Mouse (Mus musculus) hindbrain, embryonic 11.5 days (tissue): ENCODE measurements at regions not wholly inside any gene's neighbourhood (a gene's known extent, or its start where the extent isn't known, plus 50 kb on each side); places are given as distances from the start of the nearest gene placed in this dataset.

Experiments used
- ATAC-seq: fragments of 200-750 bp; cut with Nextera tagmentation; 2 replicates; pipeline ENCODE4 v1.8.0; 2017; ENCODE audit warnings: mild to moderate bottlenecking, moderate TSS enrichment, moderate library complexity; ENCODE audit not compliant: low FRiP score
- DNase-seq: peaks from one replicate; pipeline ENCODE4 v3.0.0-alpha.2; 2015; ENCODE audit warnings: low spot score
- H3K27ac ChIP-seq: fragments of 300-500 bp; sonication (generic); 2 replicates; pipeline ENCODE4 v1.5.1; 2014; ENCODE audit warnings: mild to moderate bottlenecking, low read depth, low read length
- H3K27me3 ChIP-seq: fragments of 300-500 bp; sonication (generic); 2 replicates; pipeline ENCODE4 v1.6.1; 2014; ENCODE audit warnings: mild to moderate bottlenecking, low read length, moderate library complexity, mixed read lengths; ENCODE audit not compliant: control insufficient read depth, insufficient read depth
- H3K36me3 ChIP-seq: fragments of 300-500 bp; sonication (generic); 2 replicates; pipeline ENCODE4 v1.6.1; 2014; ENCODE audit warnings: mild to moderate bottlenecking, low read length, moderate library complexity, mixed read lengths; ENCODE audit not compliant: control insufficient read depth, insufficient read depth
- H3K4me1 ChIP-seq: fragments of 300-500 bp; sonication (generic); replicated peaks from 2 replicates; pipeline ENCODE4 v1.6.1; 2014; ENCODE audit warnings: low read length, mixed read lengths; ENCODE audit not compliant: control insufficient read depth, insufficient read depth
- H3K4me2 ChIP-seq: fragments of 300-500 bp; sonication (generic); replicated peaks from 2 replicates; pipeline ENCODE4 v1.6.1; 2014; ENCODE audit warnings: mild to moderate bottlenecking, low read depth, low read length
- H3K4me3 ChIP-seq: fragments of 300-500 bp; sonication (generic); 2 replicates; pipeline ENCODE4 v1.5.1; 2014; ENCODE audit warnings: low read depth, low read length
- H3K9ac ChIP-seq: fragments of 300-500 bp; sonication (generic); 2 replicates; pipeline ENCODE4 v1.6.1; 2014; ENCODE audit warnings: low read depth, low read length
- H3K9me3 ChIP-seq: fragments of 300-500 bp; sonication (generic); 2 replicates; pipeline ENCODE4 v1.6.1; 2016; ENCODE audit warnings: low read length; ENCODE audit not compliant: control insufficient read depth
- WGBS: fragments of 180-500 bp; shearing (Covaris S2); extraction: QIAGEN DNeasy Blood & Tissue Kit; methylation state at CpG from one replicate; pipeline ENCODE4 v1.1.7; 2014; 5-methylcytosine and 5-hydroxymethylcytosine counted together

DNA sequence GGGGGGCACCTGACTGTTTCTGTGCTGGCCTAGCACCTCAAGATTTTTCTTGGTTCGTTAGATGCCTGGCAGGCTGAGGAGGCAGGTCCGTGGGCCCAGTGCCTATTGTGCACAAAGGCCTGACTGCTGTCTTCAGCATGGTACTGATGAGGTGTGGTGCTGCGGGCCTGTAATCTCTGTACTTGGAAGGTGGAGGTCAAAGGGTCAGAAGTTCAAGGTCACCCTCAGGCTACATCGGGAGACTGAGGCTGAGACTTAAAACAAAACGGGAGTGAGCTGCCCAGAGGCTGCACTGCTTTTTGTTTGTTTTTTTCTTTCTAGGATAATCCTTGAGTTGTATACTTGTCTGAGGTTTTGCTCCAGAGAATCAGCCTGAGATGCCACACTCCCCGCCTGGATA, 234.4 kb downstream of the Sipa1l2 start:
- Histone ChIP-seq H3K9me3 (no peaks in the 10 kb centered on the region), H3K4me2 (no peak overlapping the region), H3K9ac (no peak overlapping the region), H3K27me3 (peaks cover 8% of the 10 kb centered on the region; the same call in 1 of the 2 replicates), H3K4me3 (no peak overlapping the region), H3K27ac (no peak overlapping the region), H3K36me3 (no peaks in the 10 kb centered on the region), H3K4me1 (peaks cover 11% of the 10 kb centered on the region; the same call in 1 of the 2 replicates)
- WGBS: 47% methylated on average over 6 of the region's 6 CpGs
- DNase-seq (no peak), ATAC-seq (no peak)

GRCm38 (mm10) chr8:125330638-125331037, 239.0 kb downstream of the Sipa1l2 start:
- no peak; the same call in 1 of the 2 replicates for ATAC-seq
- Histone ChIP-seq H3K36me3 (no peaks in the 10 kb centered on the region), H3K4me2 (no peak overlapping the region), H3K4me3 (no peak overlapping the region), H3K27ac (no peak overlapping the region), H3K9ac (no peak overlapping the region), H3K27me3 (peaks cover 2% of the 10 kb centered on the region; the same call in 1 of the 2 replicates), H3K4me1 (peaks cover 6% of the 10 kb centered on the region; the same call in 1 of the 2 replicates), H3K9me3 (no peaks in the 10 kb centered on the region)
- WGBS: 65% methylated on average over 6 of the region's 6 CpGs
- no peak for DNase-seq

GRCm38 (mm10) chr8:125328650-125329049, 241.0 kb downstream of the Sipa1l2 start:
- H3K27ac ChIP-seq: no peak overlapping the region
- H3K4me2 ChIP-seq: no peak overlapping the region
- no peaks in the 10 kb centered on the region for H3K36me3 ChIP-seq
- H3K9ac ChIP-seq: no peak overlapping the region
- ATAC-seq (no peak), DNase-seq (no peak)
- H3K9me3 ChIP-seq: no peaks in the 10 kb centered on the region
- no peaks in the 10 kb centered on the region for H3K4me1 ChIP-seq
- no peak overlapping the region for H3K4me3 ChIP-seq
- H3K27me3 ChIP-seq: no peaks in the 10 kb centered on the region
- WGBS: 89% methylated on average over 4 of the region's 4 CpGs

DNA sequence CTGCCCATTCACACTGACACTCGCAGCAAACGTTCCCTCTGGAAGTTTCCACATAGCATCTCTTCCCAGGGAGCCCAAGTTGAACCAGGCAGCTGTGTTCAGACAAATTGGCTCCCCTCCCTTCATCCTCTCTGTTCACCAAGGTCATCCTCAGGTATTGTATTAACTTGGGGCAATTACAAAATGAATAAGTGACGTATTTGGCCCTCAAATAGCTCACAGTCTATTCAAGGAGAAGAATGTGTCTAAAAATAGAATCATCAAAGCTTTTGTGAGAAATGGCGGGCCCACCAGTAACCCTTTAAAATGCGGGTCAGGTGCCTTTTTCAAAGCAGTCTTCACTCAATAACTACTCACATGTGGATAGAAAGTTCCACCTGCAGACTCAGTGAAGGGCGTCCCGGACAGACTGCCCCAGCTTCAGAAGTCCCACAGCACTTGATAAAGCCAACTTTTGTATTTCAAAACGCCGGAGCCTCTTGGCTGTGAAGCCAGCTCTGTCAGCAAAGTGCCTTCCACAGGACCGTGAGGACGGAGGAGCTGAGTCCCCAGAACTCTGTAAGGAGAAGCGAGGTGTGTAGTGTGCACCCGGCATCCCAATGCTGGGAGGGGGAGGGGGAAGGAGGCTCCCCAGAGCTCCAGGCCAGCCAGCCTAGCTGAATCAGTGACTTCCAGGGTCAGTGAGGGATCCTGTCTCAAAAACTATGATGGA, 241.9 kb downstream of the Sipa1l2 start:
- H3K9me3 ChIP-seq: no peaks in the 10 kb centered on the region
- DNase-seq (no peak), ATAC-seq (no peak)
- H3K9ac ChIP-seq: no peak overlapping the region
- 56% methylated on average over 13 of the region's 13 CpGs for WGBS
- no peaks in the 10 kb centered on the region for H3K36me3 ChIP-seq
- H3K4me3 ChIP-seq: no peak overlapping the region
- no peak overlapping the region for H3K27ac ChIP-seq
- no peak overlapping the region for H3K4me2 ChIP-seq
- H3K4me1 ChIP-seq: no peaks in the 10 kb centered on the region
- H3K27me3 ChIP-seq: no peaks in the 10 kb centered on the region

DNA sequence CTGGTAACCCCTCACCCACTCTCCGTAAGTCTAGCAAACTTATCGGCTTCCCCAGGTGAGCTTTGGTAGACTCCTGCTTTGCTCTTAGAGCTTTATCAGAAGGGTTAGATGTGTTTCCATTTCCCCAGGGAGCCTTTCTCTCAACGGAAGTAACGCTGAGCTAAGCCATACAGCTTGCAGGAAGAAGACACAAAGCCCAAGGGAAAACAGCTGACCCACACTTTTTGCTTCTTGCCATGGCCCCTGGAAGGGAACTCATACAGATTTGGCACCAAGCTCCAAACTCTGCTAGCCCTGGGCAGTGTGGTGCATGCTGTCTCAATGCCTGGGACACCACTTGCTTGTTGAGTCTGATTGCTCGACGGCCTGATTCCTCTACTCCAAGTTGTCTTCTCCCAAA, 242.6 kb downstream of the Sipa1l2 start:
- Histone ChIP-seq H3K4me2 (no peak overlapping the region), H3K9me3 (no peaks in the 10 kb centered on the region), H3K9ac (no peak overlapping the region), H3K27me3 (no peaks in the 10 kb centered on the region), H3K4me1 (no peaks in the 10 kb centered on the region), H3K36me3 (no peaks in the 10 kb centered on the region), H3K4me3 (no peak overlapping the region), H3K27ac (no peak overlapping the region)
- ATAC-seq: no peak
- no peak for DNase-seq
- WGBS: 77% methylated on average over 6 of the region's 6 CpGs

- Histone ChIP-seq H3K4me3 (no peak overlapping the region), H3K4me2 (no peak overlapping the region), H3K9me3 (no peaks in the 10 kb centered on the region), H3K4me1 (no peaks in the 10 kb centered on the region), H3K36me3 (no peaks in the 10 kb centered on the region), H3K27me3 (no peaks in the 10 kb centered on the region), H3K9ac (no peak overlapping the region), H3K27ac (no peak overlapping the region)
- no peak for ATAC-seq
- DNase-seq: no peak
- 90% methylated on average over 6 of the region's 6 CpGs for WGBS
Observed at GRCm38 (mm10) chr8:125325736-125326135, 243.9 kb downstream of the Sipa1l2 start.

GRCm38 (mm10) chr8:125322561-125322960, 247.0 kb downstream of the Sipa1l2 start:
- DNase-seq (no peak), ATAC-seq (no peak)
- Histone ChIP-seq H3K4me1 (no peaks in the 10 kb centered on the region), H3K9ac (no peak overlapping the region), H3K36me3 (no peaks in the 10 kb centered on the region), H3K27me3 (no peaks in the 10 kb centered on the region), H3K27ac (no peak overlapping the region), H3K9me3 (no peaks in the 10 kb centered on the region), H3K4me3 (no peak overlapping the region), H3K4me2 (no peak overlapping the region)
- 90% methylated on average over 3 of the region's 3 CpGs for WGBS

- 92% methylated on average over 6 of the region's 6 CpGs for WGBS
- Histone ChIP-seq H3K4me1 (no peaks in the 10 kb centered on the region), H3K4me3 (no peak overlapping the region), H3K9ac (no peak overlapping the region), H3K27ac (no peak overlapping the region), H3K27me3 (no peaks in the 10 kb centered on the region), H3K4me2 (no peak overlapping the region), H3K36me3 (no peaks in the 10 kb centered on the region), H3K9me3 (no peaks in the 10 kb centered on the region)
- ATAC-seq (no peak), DNase-seq (no peak)
Observed at GRCm38 (mm10) chr8:125317584-125317991, 252.0 kb downstream of the Sipa1l2 start.

- Histone ChIP-seq H3K27ac (no peak overlapping the region), H3K4me1 (no peaks in the 10 kb centered on the region), H3K9me3 (no peaks in the 10 kb centered on the region), H3K9ac (no peak overlapping the region), H3K4me3 (no peak overlapping the region), H3K27me3 (no peaks in the 10 kb centered on the region), H3K4me2 (no peak overlapping the region), H3K36me3 (no peaks in the 10 kb centered on the region)
- ATAC-seq (no peak), DNase-seq (no peak)
- 64% methylated on average over 4 of the region's 4 CpGs for WGBS
Observed at GRCm38 (mm10) chr8:125315736-125316135, 253.9 kb downstream of the Sipa1l2 start.
